Mouse (Mus musculus) layer of hippocampus, postnatal 36 days (tissue): ENCODE results near the gene Scel. TPM values are rescaled to one million over a fixed set of nuclear protein-coding genes. Genes with fewer than 3 reads are reported as not detected.

Experiments
- DNase-seq, 2 experiments: peaks; one replicate each; pipeline ENCODE4 v3.0.0; 2022
- microRNA-seq, 2 experiments: library from miRNA; unstranded; fragments of <30 nt; microRNA quantifications; one replicate each; pipeline ENCODE4 v1.2.0; 2021
- total RNA-seq, 2 experiments: library from RNA; stranded (reverse); gene quantifications; 2 replicates each; pipeline ENCODE4 v1.2.3; 2021

Scel gene
- total RNA-seq, 2 experiments from 2014 or later: 0.50 to 0.71 TPM

GRCm38 (mm10) chr14:103651106-103651505 is 138.0 kb downstream of the Scel start:
- DNase-seq: no peak

- DNase-seq: no peak
These were observed 138.4 kb downstream of the Scel start for GRCm38 (mm10) chr14:103651562-103651961.

GRCm38 (mm10) chr14:103652524-103652923 is 139.4 kb downstream of the Scel start:
- DNase-seq: no peak

DNA sequence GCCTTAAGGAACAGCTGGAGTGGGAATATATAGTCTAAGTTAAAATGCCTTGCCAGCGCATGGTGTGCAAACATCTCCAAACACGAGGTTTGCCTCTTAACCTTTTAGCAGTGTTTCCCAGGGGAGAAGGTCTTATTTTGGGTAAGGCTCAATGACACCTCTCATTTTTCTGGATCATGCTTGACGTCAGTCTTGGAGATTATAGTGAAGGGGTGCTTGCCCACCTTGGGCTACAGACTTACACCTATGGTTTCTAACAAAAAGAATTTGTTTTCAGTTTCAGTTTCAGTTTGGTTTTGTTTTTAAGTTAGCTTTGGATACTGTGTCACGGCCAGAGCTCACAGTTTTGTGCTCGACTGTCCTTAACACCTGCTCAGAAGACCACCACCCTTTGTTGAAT is 140.7 kb downstream of the Scel start:
- DNase-seq: no peak

DNA sequence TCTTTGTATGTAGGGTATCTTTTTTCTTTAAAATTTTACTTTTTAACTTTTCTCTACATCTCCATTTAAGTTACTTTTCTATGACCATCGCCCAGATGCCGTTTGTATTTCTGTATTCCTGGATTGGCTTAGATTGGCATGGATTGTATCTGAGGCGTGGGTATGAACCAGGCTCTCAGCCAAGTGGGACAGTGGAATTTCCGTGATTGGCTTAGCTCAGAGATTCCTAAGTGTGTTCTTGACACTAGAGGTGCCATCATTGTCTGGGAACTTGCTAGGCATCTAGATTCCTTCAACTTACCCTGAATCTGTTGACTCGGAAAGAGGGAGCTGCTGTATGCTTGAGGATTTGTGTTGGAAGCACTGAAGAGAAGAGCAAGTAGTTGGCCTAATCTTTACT is 142.3 kb downstream of the Scel start:
- DNase-seq: no peak

DNA sequence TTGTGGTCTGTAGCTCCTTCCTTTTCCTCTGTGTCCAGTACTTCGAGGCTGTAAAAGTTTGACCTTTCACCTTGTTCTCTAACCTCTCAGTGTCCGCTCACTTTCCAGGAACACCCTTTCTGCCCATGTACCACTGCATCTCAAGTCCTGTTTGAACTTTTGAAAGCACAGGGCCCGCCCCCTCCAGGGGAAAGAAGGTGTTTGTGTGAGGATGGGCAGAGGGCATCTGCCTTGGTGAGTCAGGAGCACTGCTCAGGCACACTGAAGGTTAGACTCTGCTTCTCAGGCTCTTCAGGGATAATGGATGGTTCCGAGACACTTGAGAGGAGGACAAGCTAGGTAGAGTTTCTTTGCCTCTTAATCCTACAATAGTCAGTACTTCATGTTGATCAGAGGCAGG is 144.7 kb downstream of the Scel start:
- DNase-seq: no peak

Small RNA genes lying within 50 kb of the gene (microRNA-seq; reads per million reads assigned to microRNA genes)
- gene Gm22877: 0 reads per million in 2 experiments

Other genes with a start within 250 kb of the Scel start
- gene Mycbp2, start 166.5 kb upstream of the Scel start, total RNA-seq: 100 to 1,000 TPM; 162 to 172 TPM
- 10 to 100 TPM; 51.6 to 53.1 TPM for gene Slain1, start 136.9 kb downstream of the Scel start, total RNA-seq